Mouse (Mus musculus) hematopoietic stem cell, adult 5-6 weeks (primary cell): Measurements from ENCODE around the gene Myd88. TPM values are rescaled to one million over a fixed set of nuclear protein-coding genes. Genes with fewer than 3 reads are reported as not detected.

Experiments used
- ATAC-seq, 2 experiments: fragments of 125-278 bp in 1 of 2; replicated peaks in 1 of 2; 2 replicates each; pipeline ENCODE4 v1.8.0; 2016 to 2017; ENCODE audit warnings: inconsistent platforms in 2 of 2, mild to moderate bottlenecking in 2 of 2, moderate number of reproducible peaks in 2 of 2, low read depth in 1 of 2, moderate TSS enrichment in 1 of 2; ENCODE audit not compliant: low FRiP score in 2 of 2, poor library complexity in 2 of 2, severe bottlenecking in 2 of 2, insufficient read depth in 1 of 2, low TSS enrichment in 1 of 2
- total RNA-seq: library from RNA; stranded (forward); fragments of 172-1452, 232-1000 nt; gene quantifications from 2 replicates; pipeline ENCODE4 v1.2.3, GENCODE M21; 2017

The Myd88 gene
- total RNA-seq, 1 experiment from 2014 or later, result 26.9 TPM

GRCm38 (mm10) chr9:119350947-119351705 is 9.9 kb upstream of the Myd88 start:
- no peak for ATAC-seq

- ATAC-seq, result no peak
Measured at GRCm38 (mm10) chr9:119350531-119350930, 9.3 kb upstream of the Myd88 start.

- no peak; a peak in 1 of 4 replicates for ATAC-seq
Measured at GRCm38 (mm10) chr9:119346376-119346775, 5.2 kb upstream of the Myd88 start.

GRCm38 (mm10) chr9:119342728-119343127 is 1.5 kb upstream of the Myd88 start:
- no peak for ATAC-seq

GRCm38 (mm10) chr9:119340212-119340580 is 1.0 kb downstream of the Myd88 start:
- ATAC-seq, result no peak

- peak; percentile 47 to 66 for ATAC-seq
Measured at GRCm38 (mm10) chr9:119339558-119340211, 1.5 kb downstream of the Myd88 start, which contains the start of gene Acaa1a. Gene Acaa1a (plus strand): TSS chr9:119339676.

- ATAC-seq, result no peak
Measured at GRCm38 (mm10) chr9:119339106-119339505, 2.1 kb downstream of the Myd88 start.

- no peak for ATAC-seq
Measured at GRCm38 (mm10) chr9:119338350-119338749, 2.9 kb downstream of the Myd88 start.

GRCm38 (mm10) chr9:119337842-119338241 is 3.4 kb downstream of the Myd88 start:
- ATAC-seq, result no peak

GRCm38 (mm10) chr9:119335571-119335970 is 5.6 kb downstream of the Myd88 start:
- no peak for ATAC-seq

GRCm38 (mm10) chr9:119334834-119335233 is 6.4 kb downstream of the Myd88 start:
- ATAC-seq, result no peak

GRCm38 (mm10) chr9:119334324-119334723 is 6.9 kb downstream of the Myd88 start:
- ATAC-seq, result peak; percentile 87 to 94

- no peak for ATAC-seq
Measured at GRCm38 (mm10) chr9:119330186-119330963, 10.8 kb downstream of the Myd88 start.

GRCm38 (mm10) chr9:119328488-119328887 is 12.7 kb downstream of the Myd88 start:
- peak; percentile 64 to 70; a peak in 3 of 4 replicates for ATAC-seq

GRCm38 (mm10) chr9:119324130-119324529 is 17.1 kb downstream of the Myd88 start:
- no peak for ATAC-seq

- ATAC-seq, result no peak
Measured at GRCm38 (mm10) chr9:119323260-119323645, 18.0 kb downstream of the Myd88 start.

- peak; percentile 94 to 96 for ATAC-seq
Measured at GRCm38 (mm10) chr9:119322289-119323259, 18.6 kb downstream of the Myd88 start, which contains the start of gene Oxsr1. Gene Oxsr1 (minus strand): TSS chr9:119322427.
